Mouse (Mus musculus) brain, adult 2 months (tissue): ENCODE measurements around the gene Clec11a.
A peak's percentile ranks its signal among the peaks of the same experiment; 100 is the strongest.
"Not testable (repeated sequence)": the region's sequence is repeated elsewhere in the genome, so short reads cannot be mapped to it uniquely, and the experiment has no call there.

Experiments
- DNase-seq: peaks from one replicate; pipeline ENCODE4 v3.0.0; 2011; ENCODE audit warnings: low read depth, low spot score

Gene Clec11a

GRCm38 (mm10) chr7:44322290-44322689 lies 15.6 kb upstream of the Clec11a start:
- peak; percentile 37 for DNase-seq

DNA sequence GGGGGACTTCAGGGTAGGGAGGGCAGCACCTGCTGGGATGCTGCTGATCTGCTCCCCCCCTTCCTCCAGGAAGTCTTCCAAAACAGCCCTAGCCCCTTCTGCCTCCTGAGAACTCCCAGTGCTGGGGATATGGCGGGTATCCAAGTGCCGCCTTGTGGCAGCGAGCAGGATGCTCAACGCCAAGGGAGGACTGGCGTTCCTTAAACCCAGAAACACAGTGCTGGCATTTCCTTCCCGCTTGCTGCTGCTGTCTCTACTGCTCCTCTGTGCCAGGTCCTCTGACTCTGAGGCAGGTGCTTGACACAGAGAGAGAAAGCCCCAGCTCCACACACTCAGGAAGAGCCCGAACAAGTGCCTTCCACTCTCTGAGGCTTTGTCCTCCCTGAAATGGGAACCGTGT lies 14.2 kb upstream of the Clec11a start:
- DNase-seq = peak; percentile 91

- peak; percentile 65 for DNase-seq
These were observed 11.2 kb upstream of the Clec11a start for GRCm38 (mm10) chr7:44317913-44318312.

GRCm38 (mm10) chr7:44312484-44312883 lies 5.8 kb upstream of the Clec11a start:
- DNase-seq = no peak

GRCm38 (mm10) chr7:44311713-44312304 lies 5.1 kb upstream of the Clec11a start:
- peak; percentile 71 for DNase-seq

DNA sequence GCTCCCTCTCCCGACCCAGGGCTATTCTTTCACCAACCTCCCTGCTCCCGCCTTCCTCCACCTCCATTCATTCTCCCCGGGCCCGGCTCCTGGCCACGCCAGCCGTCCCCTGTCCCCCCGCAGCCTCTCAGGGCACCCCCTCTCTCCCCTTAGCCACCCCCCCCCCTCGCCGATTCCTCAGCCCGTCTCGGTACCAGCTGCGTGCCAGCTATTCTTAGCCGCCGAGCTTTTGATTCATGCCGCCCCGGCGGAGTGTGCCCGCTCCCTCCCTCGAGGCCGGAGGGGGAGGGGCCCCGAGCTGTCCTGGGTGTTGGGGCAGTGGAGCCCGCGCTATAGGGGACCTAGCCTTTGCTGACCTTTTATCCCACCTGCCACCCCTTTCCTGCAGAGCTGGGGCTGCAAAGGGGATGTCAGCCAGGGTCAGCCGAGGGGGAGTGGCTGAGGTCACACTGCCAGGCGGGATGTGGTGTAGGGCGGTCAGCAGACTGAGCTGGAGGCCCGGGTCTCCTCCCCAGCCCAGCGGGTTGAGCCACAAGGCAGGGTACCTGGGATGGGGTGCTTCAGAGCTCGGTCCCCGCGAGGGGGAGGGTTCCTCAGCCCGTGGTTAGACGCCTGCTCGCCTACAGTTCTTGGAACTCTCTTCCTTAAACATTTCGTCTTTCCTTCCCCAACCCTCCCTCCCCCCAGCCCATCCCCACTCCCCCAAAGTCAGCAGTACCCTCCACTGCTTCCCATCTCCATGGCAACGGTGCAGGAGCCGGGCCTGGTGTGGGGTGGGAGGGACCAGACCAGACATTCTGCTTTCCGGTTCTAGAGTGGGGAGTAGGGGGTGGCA lies 4.4 kb upstream of the Clec11a start:
- peak; percentile 88 for DNase-seq

GRCm38 (mm10) chr7:44310285-44310877 lies 3.7 kb upstream of the Clec11a start:
- peak; percentile 31 for DNase-seq

- DNase-seq = peak; percentile 72
These were observed 3.0 kb upstream of the Clec11a start, which contains the start of gene Shank1 for GRCm38 (mm10) chr7:44309475-44310284. Gene Shank1, plus strand, starts transcription at chr7:44310253.

DNA sequence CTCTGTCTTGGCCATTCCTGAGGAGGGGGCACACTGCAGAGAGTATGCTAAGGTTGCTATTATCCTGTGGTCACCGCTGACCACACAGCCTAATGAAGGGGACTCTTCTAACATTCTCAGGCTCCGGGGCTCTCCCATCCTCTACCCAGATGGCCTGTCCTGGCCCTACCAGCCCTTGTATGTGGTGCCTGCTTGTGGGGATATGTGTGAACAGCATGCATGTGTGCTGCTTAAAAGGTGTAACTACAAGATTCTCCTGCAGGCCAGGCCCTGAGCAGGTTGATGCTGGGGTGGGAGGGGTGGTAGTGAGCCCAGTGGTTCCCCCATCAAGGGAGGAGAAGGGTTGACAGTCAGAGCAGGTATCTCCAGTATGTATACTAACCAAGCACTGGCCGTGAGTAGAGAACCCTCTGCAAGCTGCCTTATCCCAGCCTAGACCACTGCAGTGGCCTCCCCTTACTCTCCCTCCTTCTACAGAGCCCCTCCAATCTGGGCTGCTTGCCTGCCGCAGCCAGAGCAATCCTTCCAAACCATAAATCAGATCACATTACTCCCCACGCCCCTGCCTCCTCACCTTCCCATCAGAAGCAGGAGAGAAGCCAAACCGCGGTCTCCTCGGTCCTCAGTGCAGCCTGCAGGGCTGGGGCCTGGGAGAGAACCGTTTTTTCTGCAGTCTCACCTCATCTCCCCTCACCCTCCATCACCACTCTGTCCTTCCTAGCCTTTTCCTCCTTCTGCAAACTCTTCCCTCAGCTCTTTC lies 739 bp upstream of the Clec11a start:
- no peak for DNase-seq

DNA sequence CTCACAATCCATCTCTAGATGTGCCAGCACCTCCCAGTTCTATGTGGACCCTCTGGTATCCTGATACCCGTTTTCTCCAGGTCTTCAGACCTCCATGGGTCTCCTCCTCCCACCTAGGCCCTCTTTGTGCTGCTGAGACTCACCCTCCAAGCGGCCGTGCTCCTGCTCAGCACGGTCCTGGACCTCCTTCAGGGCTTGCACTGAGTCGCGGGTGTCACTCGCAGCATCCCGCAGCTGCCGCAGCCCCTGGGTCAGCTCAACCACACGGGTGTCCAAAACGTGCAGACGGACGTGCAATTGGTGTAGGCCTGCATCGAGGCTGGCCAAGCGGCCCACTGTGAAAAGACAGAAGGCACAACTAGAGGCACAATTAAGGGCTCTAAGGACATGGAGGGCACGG lies 1.0 kb downstream of the Clec11a start:
- no peak for DNase-seq

GRCm38 (mm10) chr7:44304775-44305641 lies 1.7 kb downstream of the Clec11a start:
- DNase-seq = peak; percentile 100

- DNase-seq = no peak
These were observed 2.3 kb downstream of the Clec11a start for GRCm38 (mm10) chr7:44304463-44304774.

DNA sequence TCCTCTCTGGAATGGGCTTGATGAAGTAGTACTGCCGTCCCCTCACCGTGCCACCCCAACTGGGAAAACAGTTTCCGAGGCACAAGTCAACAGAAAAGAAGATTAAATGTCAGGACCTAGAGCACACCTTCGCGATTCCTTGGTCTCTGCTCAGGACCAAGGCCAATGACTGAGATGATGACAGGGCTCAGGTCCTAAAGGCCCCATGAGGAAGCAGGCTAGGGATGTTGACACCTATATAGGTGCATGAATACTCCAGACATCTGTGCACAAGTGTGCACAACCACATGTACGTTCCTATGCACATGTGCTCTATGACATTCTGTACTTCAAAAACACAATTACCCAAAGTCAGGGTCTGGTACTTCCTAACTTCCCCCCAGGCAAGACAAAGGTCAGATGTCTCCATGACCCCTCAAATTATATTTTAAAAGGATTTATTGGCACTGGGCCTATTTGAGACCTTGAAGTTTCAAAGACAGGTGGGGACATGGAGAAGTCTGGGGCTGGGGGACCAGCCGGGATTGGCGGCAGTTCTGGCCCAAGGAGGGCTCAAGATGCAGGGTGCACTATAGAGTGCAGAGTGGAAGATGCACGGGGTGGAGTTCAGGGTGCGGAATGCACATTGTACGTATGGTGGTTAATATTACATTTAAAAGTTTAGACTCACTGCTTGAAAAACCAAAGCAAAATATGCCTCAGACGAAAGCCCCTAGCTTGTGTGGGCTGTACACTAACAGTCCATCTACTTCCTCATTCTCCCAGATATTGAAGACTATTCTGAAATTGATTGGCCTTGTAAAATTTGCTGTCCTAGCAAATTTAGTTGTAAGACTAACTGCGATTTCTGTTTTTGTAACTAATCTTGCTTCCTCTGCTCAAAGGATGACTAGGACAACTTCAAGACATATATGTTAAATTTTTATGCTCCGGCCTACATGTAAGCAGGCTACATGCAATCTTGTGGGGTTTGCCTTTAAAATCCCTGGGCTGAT lies 3.1 kb downstream of the Clec11a start:
- no peak for DNase-seq

DNA sequence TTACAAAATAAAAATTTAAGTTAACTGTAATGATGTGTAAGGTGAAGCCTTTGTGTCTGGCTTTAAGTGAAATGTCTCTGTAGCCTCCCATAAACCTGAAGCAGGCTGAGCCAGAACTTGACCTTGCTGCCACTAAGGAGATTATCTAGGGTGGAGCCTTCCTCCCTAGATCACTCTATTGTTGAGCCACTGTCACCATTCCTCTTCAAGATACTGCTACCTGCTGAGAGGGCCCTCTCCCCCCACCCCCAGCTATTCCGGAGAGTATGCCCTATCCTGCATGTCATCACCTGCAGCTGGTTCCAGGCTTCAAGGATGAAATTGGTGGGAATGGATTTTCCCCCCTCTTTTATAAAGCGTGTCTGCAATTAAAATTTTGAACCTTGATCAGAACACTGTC lies 9.2 kb downstream of the Clec11a start:
- DNase-seq = not testable (repeated sequence)

DNA sequence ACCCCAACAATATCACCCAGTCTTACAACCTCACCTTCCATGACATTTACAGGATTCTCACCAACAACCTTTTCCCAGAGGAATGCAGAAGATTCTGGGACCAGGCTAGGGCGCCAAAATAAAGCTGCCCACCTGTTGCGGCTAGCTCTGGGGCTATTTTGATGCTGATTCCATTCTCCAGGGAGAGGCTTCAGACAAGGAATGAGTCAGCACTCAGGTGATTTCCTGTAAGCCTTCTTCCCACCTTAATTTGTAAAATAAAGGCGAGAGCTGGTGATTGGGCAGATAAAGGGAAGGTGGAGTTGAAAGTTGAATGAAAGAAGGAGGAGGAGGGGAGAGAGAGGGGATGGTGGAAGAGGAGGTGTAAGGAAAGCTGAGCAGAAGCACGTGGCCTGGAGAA lies 15.3 kb downstream of the Clec11a start:
- DNase-seq = no peak

GRCm38 (mm10) chr7:44290986-44291385 lies 15.7 kb downstream of the Clec11a start:
- DNase-seq = no peak

- no peak for DNase-seq
These were observed 18.9 kb downstream of the Clec11a start for GRCm38 (mm10) chr7:44287760-44288159.

GRCm38 (mm10) chr7:44281586-44281985 lies 25.1 kb downstream of the Clec11a start:
- peak; percentile 69 for DNase-seq

DNA sequence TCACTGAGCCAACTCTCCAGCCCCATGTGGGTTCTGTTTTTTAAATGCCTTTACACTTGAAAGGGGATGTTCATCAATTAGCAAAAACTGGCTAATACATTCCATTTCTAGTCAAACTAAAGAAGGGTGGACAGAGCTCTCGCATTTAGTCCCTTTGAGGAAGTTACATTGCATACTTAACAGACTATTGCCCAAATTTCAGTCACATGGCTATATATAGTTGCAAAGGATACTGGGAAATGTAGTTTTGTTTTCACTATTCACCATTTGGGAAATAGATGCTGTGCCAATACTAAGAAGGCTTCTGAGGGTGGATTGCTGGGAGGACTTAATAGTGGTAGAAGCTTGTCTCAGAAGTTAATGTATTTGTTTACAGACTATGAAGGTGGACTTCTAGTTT lies 25.7 kb downstream of the Clec11a start:
- DNase-seq = peak; percentile 39
